Mouse (Mus musculus) colon, adult 2 months (tissue): Measurements from ENCODE around the gene Anapc4. TPM values are rescaled to one million over a fixed set of nuclear protein-coding genes. Genes with fewer than 3 reads are reported as not detected.

Experiments
- polyA plus RNA-seq: library from polyadenylated mRNA; depleted of rRNA; stranded (reverse); fragments of >200 nt; gene quantifications from 2 replicates; pipeline ENCODE4 v1.2.3, GENCODE M21; 2012; rRNA removed

The Anapc4 gene
- 8.2 and 8.5 TPM in 2 replicates for polyA plus RNA-seq

GRCm38 (mm10) chr5:52833761-52834274 lies at the start of gene Anapc4:
Anapc4 (plus strand) TSS chr5:52834012.

Other genes starting within 250 kb of the Anapc4 start
- 4.4 and 4.8 TPM in 2 replicates for gene Sepsecs, start 164.3 kb upstream of the Anapc4 start, polyA plus RNA-seq
- gene Pi4k2b, start 92.4 kb upstream of the Anapc4 start, polyA plus RNA-seq, result 60.9 and 77.6 TPM in 2 replicates
- gene Zcchc4, start 58.6 kb upstream of the Anapc4 start, polyA plus RNA-seq, result 3.3 and 3.8 TPM in 2 replicates
- gene Slc34a2, start 204.1 kb downstream of the Anapc4 start, polyA plus RNA-seq, result 26.3 and 26.7 TPM in 2 replicates